Mouse (Mus musculus) midbrain, postnatal 0 days (tissue): ENCODE results near the gene Dnajb5. TPM values are rescaled to one million over a fixed set of nuclear protein-coding genes. Genes with fewer than 3 reads are reported as not detected.

Experiments
- ATAC-seq: fragments of 200-750 bp; cut with Nextera tagmentation; 2 replicates; pipeline ENCODE4 v1.8.0; 2017; ENCODE audit warnings: moderate number of reproducible peaks, mild to moderate bottlenecking, moderate TSS enrichment, moderate library complexity; ENCODE audit not compliant: low FRiP score
- DNase-seq: peaks from one replicate; pipeline ENCODE4 v3.0.0-alpha.2; 2015; ENCODE audit warnings: low spot score
- H3K27ac ChIP-seq: fragments of 300-500 bp; sonication (generic); 2 replicates; pipeline ENCODE4 v1.5.1; 2014; ENCODE audit warnings: low read depth, mild to moderate bottlenecking, low read length, mixed read lengths
- H3K27me3 ChIP-seq: fragments of 300-500 bp; sonication (generic); 2 replicates; pipeline ENCODE4 v1.6.1; 2014; ENCODE audit warnings: low read length, control low read depth, mixed read lengths; ENCODE audit not compliant: insufficient read depth
- H3K36me3 ChIP-seq: fragments of 300-500 bp; sonication (generic); 2 replicates; pipeline ENCODE4 v1.6.1; 2014; ENCODE audit warnings: low read length, control low read depth, mixed read lengths; ENCODE audit not compliant: insufficient read depth
- H3K4me1 ChIP-seq: fragments of 300-500 bp; sonication (generic); 2 replicates; pipeline ENCODE4 v1.6.1; 2014; ENCODE audit warnings: mild to moderate bottlenecking, control low read depth, antibody characterized with exemption, low read length, mixed read lengths; ENCODE audit not compliant: insufficient read depth
- H3K4me2 ChIP-seq: fragments of 300-500 bp; sonication (generic); 2 replicates; pipeline ENCODE4 v1.6.1; 2014; ENCODE audit warnings: low read depth, mild to moderate bottlenecking, low read length, mixed read lengths; ENCODE audit not compliant: poor library complexity, severe bottlenecking
- H3K4me3 ChIP-seq: fragments of 300-500 bp; sonication (generic); 2 replicates; pipeline ENCODE4 v1.5.1; 2014; ENCODE audit warnings: low read depth, mild to moderate bottlenecking, low read length, moderate library complexity
- H3K9ac ChIP-seq: fragments of 300-500 bp; sonication (generic); replicated peaks from 2 replicates; pipeline ENCODE4 v1.6.1; 2014; ENCODE audit warnings: mild to moderate bottlenecking, low read length, moderate library complexity, mixed read lengths; ENCODE audit not compliant: poor library complexity, severe bottlenecking
- H3K9me3 ChIP-seq: fragments of 300-500 bp; sonication (generic); 2 replicates; pipeline ENCODE4 v1.6.1; 2016; ENCODE audit warnings: low read length, control low read depth
- CTCF ChIP-seq: IDR thresholded peaks from 2 replicates; pipeline ENCODE4 v1.5.1; 2016; ENCODE audit warnings: antibody characterized with exemption, mild to moderate bottlenecking
- WGBS: fragments of 180-500 bp; shearing (Covaris S2); extraction: QIAGEN DNeasy Blood & Tissue Kit; methylation state at CpG from one replicate; pipeline ENCODE4 v1.1.7; 2014; 5-methylcytosine and 5-hydroxymethylcytosine counted together
- polyA plus RNA-seq: library from polyadenylated mRNA; unstranded; fragments of >200 nt; fragmentation: Nextera tagmentation; extraction: Ambion mirVana; gene quantifications from 2 replicates; pipeline ENCODE4 v1.2.1, GENCODE M21; 2015
- total RNA-seq: library from RNA; depleted of rRNA; stranded (reverse); fragments of >200 nt; gene quantifications from 2 replicates; pipeline ENCODE4 v1.2.3, GENCODE M21; 2014

The Dnajb5 gene
- total and polyA plus RNA-seq, 2 experiments from 2014 or later, result 37.9 to 109 TPM

- no peaks in the 10 kb centered on the region for H3K27me3 ChIP-seq
- 34% methylated on average over 4 of the region's 4 CpGs for WGBS
- no peak overlapping the region for H3K27ac ChIP-seq
- H3K36me3 ChIP-seq, result peaks cover 22% of the 10 kb centered on the region
- H3K9me3 ChIP-seq, result no peaks in the 10 kb centered on the region
- H3K4me2 ChIP-seq, result no peak overlapping the region
- ATAC-seq, result no peak
- H3K4me1 ChIP-seq, result no peaks in the 10 kb centered on the region
- TF ChIP-seq CTCF, result peak; percentile 79
- H3K9ac ChIP-seq, result no peak overlapping the region
- DNase-seq, result peak; percentile 66
- no peak overlapping the region for H3K4me3 ChIP-seq
These were observed 12.0 kb downstream of the Dnajb5 start for GRCm38 (mm10) chr4:42961592-42961991.

DNA sequence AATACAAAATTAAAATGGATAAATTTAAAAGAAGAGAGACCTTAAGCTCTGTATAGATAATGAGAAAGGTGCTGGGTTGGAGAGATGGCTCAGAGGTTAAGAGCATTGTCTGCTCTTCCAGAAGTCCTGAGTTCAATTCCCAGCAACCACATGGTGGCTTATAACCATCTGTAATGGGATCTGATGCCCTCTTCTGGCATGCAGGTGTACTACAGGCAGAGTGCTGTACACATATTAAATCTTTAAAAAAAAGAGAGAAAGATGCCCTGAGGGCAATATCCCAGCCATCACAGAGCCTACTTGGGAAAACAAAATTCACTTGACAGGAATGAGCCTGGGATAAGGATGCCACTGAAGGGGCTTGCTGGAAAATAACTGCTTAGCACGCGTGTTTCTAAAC, 13.9 kb downstream of the Dnajb5 start:
- no peaks in the 10 kb centered on the region for H3K9me3 ChIP-seq
- H3K27me3 ChIP-seq, result no peaks in the 10 kb centered on the region
- no peak for ATAC-seq
- H3K27ac ChIP-seq, result no peak overlapping the region
- peak; percentile 48 for TF ChIP-seq CTCF
- 82% methylated on average over 2 of the region's 2 CpGs for WGBS
- no peak for DNase-seq
- 0 out of 2 replicates have a peak, but pooled peaks cover 4% of the 10 kb centered on the region for H3K36me3 ChIP-seq
- H3K4me3 ChIP-seq, result no peak overlapping the region
- no peak overlapping the region for H3K9ac ChIP-seq
- H3K4me1 ChIP-seq, result no peaks in the 10 kb centered on the region
- no peak overlapping the region for H3K4me2 ChIP-seq

- no peak overlapping the region for H3K27ac ChIP-seq
- no peaks in the 10 kb centered on the region for H3K36me3 ChIP-seq
- no peak overlapping the region for H3K9ac ChIP-seq
- H3K27me3 ChIP-seq, result no peaks in the 10 kb centered on the region
- H3K4me1 ChIP-seq, result no peaks in the 10 kb centered on the region
- WGBS, result 15% methylated on average over 12 of the region's 12 CpGs
- DNase-seq, result peak; percentile 90
- no peak overlapping the region; the same call in 1 of the 2 replicates for H3K4me2 ChIP-seq
- no peak overlapping the region for H3K4me3 ChIP-seq
- peak; percentile 94 for TF ChIP-seq CTCF
- peak; percentile 31 for ATAC-seq
- no peaks in the 10 kb centered on the region for H3K9me3 ChIP-seq
These were observed 15.6 kb downstream of the Dnajb5 start for GRCm38 (mm10) chr4:42965039-42965719.

- DNase-seq (no peak), ATAC-seq (no peak)
- no peak within 1 kb of the TSS for H3K27ac ChIP-seq
- H3K9ac ChIP-seq, result no peak within 1 kb of the TSS
- H3K4me3 ChIP-seq, result no peak within 1 kb of the TSS
- H3K9me3 ChIP-seq, result no peaks in the 10 kb centered on the region
- no peak for TF ChIP-seq CTCF
- H3K36me3 ChIP-seq, result no peaks in the 10 kb centered on the region
- no peaks in the 10 kb centered on the region for H3K27me3 ChIP-seq
- no peaks in the 10 kb centered on the region for H3K4me1 ChIP-seq
- 88% methylated on average over 4 of the region's 4 CpGs for WGBS
- no peak within 1 kb of the TSS for H3K4me2 ChIP-seq
These were observed 19.7 kb downstream of the Dnajb5 start, which contains the start of gene 1700022I11Rik for GRCm38 (mm10) chr4:42969304-42969703. Gene 1700022I11Rik, plus strand, starts transcription at chr4:42969604.

GRCm38 (mm10) chr4:42972952-42973351, 23.3 kb downstream of the Dnajb5 start:
- no peaks in the 10 kb centered on the region for H3K27me3 ChIP-seq
- no peak for DNase-seq
- 82% methylated on average over 4 of the region's 4 CpGs for WGBS

GRCm38 (mm10) chr4:42973868-42974267, 24.3 kb downstream of the Dnajb5 start:
- 0 out of 2 replicates have a peak, but pooled peaks cover 4% of the 10 kb centered on the region for H3K36me3 ChIP-seq
- ATAC-seq (no peak), DNase-seq (no peak)
- H3K4me3 ChIP-seq, result no peak overlapping the region
- WGBS, result 82% methylated on average over 5 of the region's 5 CpGs
- no peak overlapping the region for H3K9ac ChIP-seq
- H3K4me1 ChIP-seq, result no peaks in the 10 kb centered on the region
- H3K27ac ChIP-seq, result no peak overlapping the region
- no peak for TF ChIP-seq CTCF
- no peaks in the 10 kb centered on the region for H3K9me3 ChIP-seq
- H3K4me2 ChIP-seq, result no peak overlapping the region
- H3K27me3 ChIP-seq, result no peaks in the 10 kb centered on the region

More at GRCm38 (mm10) chr4:42972952-42973351, 23.3 kb downstream of the Dnajb5 start:
- no peak for ATAC-seq
- no peak overlapping the region for H3K4me3 ChIP-seq
- TF ChIP-seq CTCF, result no peak
- H3K4me2 ChIP-seq, result no peak overlapping the region
- H3K9ac ChIP-seq, result no peak overlapping the region
- no peak overlapping the region for H3K27ac ChIP-seq
- no peaks in the 10 kb centered on the region for H3K4me1 ChIP-seq
- no peaks in the 10 kb centered on the region for H3K9me3 ChIP-seq
- H3K36me3 ChIP-seq, result no peaks in the 10 kb centered on the region
